Comparison of ENCODE assay signal across 18 mouse cellular contexts in the genomic region with DNA sequence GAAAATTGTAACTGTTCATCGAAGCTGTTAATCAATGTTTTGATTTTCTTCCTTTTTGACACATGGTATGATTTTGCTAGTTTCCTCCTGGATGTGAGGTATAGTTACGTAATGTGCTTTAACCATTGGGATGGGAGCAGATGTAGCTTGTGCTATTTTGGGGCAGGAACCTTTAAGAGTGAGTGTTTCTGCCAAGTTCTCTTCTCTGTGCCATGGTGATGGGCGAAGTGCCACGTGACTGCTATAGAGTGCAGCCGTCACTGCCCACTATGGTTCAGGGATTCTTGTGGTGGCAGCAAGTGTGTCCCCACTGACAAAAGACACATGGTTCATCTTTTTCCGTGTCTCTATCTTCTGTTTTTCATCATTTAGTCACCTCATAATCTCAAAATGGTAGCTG.
A peak's percentile ranks its signal among the peaks of the same experiment; 100 is the strongest.
DNase-seq lines count a peak whose midpoint lies in the region; ATAC-seq and TF ChIP-seq lines count a peak whose summit lies in the region.
"Had no signal": no experiment of that assay in that cellular context is flagged by ENCODE, and none has a peak within 500 bp of the region (broad histone marks: within the 10 kb centered on the region; RNA-seq: fewer than 3 reads in every experiment).

No protein-coding gene starts in this region.

- no peaks in the 10 kb centered on the region for H3K36me3 ChIP-seq in midbrain, embryonic 14.5 days (ENCODE audit: control insufficient read depth, insufficient read depth, low read length)
- H3K36me3 ChIP-seq: forebrain, embryonic 10.5 days; heart, embryonic 13.5 days; hindbrain, embryonic 10.5 days; midbrain, embryonic 13.5 days had no signal

- H3K4me3 ChIP-seq in cortical plate, adult 2 months (ENCODE audit: insufficient read depth, low read length) = no peak overlapping the region
- H3K4me3 ChIP-seq in left cerebral cortex, adult 2 months = no peak overlapping the region
- no peak overlapping the region for H3K4me3 ChIP-seq in midbrain, embryonic 14.5 days (replicated peaks; ENCODE audit: low read depth, low read length)
- H3K4me3 ChIP-seq: forebrain, embryonic 10.5 days; heart, embryonic 13.5 days; hindbrain, embryonic 10.5 days; midbrain, embryonic 13.5 days had no signal

- no peaks in the 10 kb centered on the region for H3K27me3 ChIP-seq in midbrain, embryonic 14.5 days (ENCODE audit: control insufficient read depth, insufficient read depth, low read length)
- H3K27me3 ChIP-seq: heart, embryonic 13.5 days; midbrain, embryonic 13.5 days had no signal

- 90% methylated on average over 6 of the region's 6 CpGs for WGBS in midbrain, embryonic 14.5 days

- TF ChIP-seq CTCF in cortical plate, adult 2 months (IDR thresholded peaks at IDR 0.05; ENCODE audit: extremely low read depth, insufficient read depth, low read length) = no peak
- no peak for TF ChIP-seq CTCF in left cerebral cortex, adult 2 months (IDR thresholded peaks at IDR 0.05)

- peak overlapping the region; percentile 43; the same call in 1 of the 2 replicates for H3K27ac ChIP-seq in cortical plate, adult 2 months (ENCODE audit: insufficient read depth, low read length)
- H3K27ac ChIP-seq in left cerebral cortex, adult 2 months = peak overlapping the region; percentile 73
- no peak overlapping the region for H3K27ac ChIP-seq in midbrain, embryonic 14.5 days (replicated peaks; ENCODE audit: low read depth, low read length)
- H3K27ac ChIP-seq: forebrain, embryonic 10.5 days; heart, embryonic 13.5 days; hindbrain, embryonic 10.5 days; kidney, postnatal 0 days; midbrain, embryonic 13.5 days had no signal

- DNase-seq in frontal cortex, postnatal 10 days (ENCODE audit: low spot score in 2 of 2) = peak; percentile 18 to 45
- peak; percentile 25 to 59 for DNase-seq in left cerebral cortex, adult 2 months (ENCODE audit: extremely low spot score in 1 of 2, low spot score in 2 of 2)
- peak; percentile 63 for DNase-seq in right cerebral cortex, postnatal 14 days
- no peak for DNase-seq in heart, postnatal 36 days
- DNase-seq in midbrain, embryonic 14.5 days = no peak
- DNase-seq in adrenal gland, adult 8-10 months = no peak
- DNase-seq: adrenal gland, postnatal 14 days; gastrocnemius, postnatal 36 days; lung, embryonic 14.5 days had no signal

- no peak for ATAC-seq in midbrain, embryonic 14.5 days (ENCODE audit: low FRiP score, low TSS enrichment)
- ATAC-seq: CD4-positive, CD25-positive, alpha-beta regulatory T cell, adult 4 months; inflammation-experienced regulatory T-cells, adult 6 months; midbrain, embryonic 13.5 days had no signal

- intact Hi-C loops in left cerebral cortex, adult 2 months (cut with DNase I) = loop anchor here (1.0 to 5.0 kb wide), 3 partner anchors 120 to 179 kb away; no protein-coding TSS in a partner anchor
- intact Hi-C loops in heart, postnatal 36 days (cut with DNase I) = no loop called here

- H3K4me1 ChIP-seq in cortical plate, adult 2 months (ENCODE audit: control insufficient read depth, insufficient read depth, low read length) = no peaks in the 10 kb centered on the region; the same call in 1 of the 2 replicates
- no peaks in the 10 kb centered on the region for H3K4me1 ChIP-seq in midbrain, embryonic 14.5 days (ENCODE audit: control insufficient read depth, insufficient read depth, low read length)
- H3K4me1 ChIP-seq: forebrain, embryonic 10.5 days; heart, embryonic 13.5 days; hindbrain, embryonic 10.5 days; midbrain, embryonic 13.5 days had no signal

- no peak overlapping the region for H3K9ac ChIP-seq in midbrain, embryonic 14.5 days (replicated peaks; ENCODE audit: low read length)
- H3K9ac ChIP-seq: heart, embryonic 13.5 days; lung, embryonic 14.5 days; midbrain, embryonic 13.5 days had no signal

- no peak overlapping the region for H3K4me2 ChIP-seq in midbrain, embryonic 14.5 days (ENCODE audit: low read length)
- H3K4me2 ChIP-seq: heart, embryonic 13.5 days; liver, embryonic 11.5 days; lung, embryonic 14.5 days; midbrain, embryonic 13.5 days had no signal

- TF ChIP-seq POLR2A in cortical plate, adult 2 months (IDR thresholded peaks at IDR 0.05; ENCODE audit: extremely low read depth, insufficient read depth, low read length) = no peak

- H3K9me3 ChIP-seq in midbrain, embryonic 14.5 days (ENCODE audit: control insufficient read depth, low read length) = no peaks in the 10 kb centered on the region
- H3K9me3 ChIP-seq: forebrain, embryonic 10.5 days; heart, embryonic 13.5 days; hindbrain, embryonic 10.5 days; midbrain, embryonic 13.5 days had no signal

Comparison
In these comparisons a context has a peak if more than half of its experiments do, and no peak if none do; other contexts are left out.
1. DNase-seq: peak in frontal cortex, postnatal 10 days (2 of 2), left cerebral cortex, adult 2 months (2 of 2) and right cerebral cortex, postnatal 14 days (single experiment); none in heart, postnatal 36 days (0 of 2), midbrain, embryonic 14.5 days (single experiment) and adrenal gland, adult 8-10 months (single experiment).